Mouse (Mus musculus): ENCODE data around the gene Fstl3.

- TF ChIP-seq CTCF (IDR thresholded peaks at IDR 0.05; ENCODE audit: low read depth, low read length) (no peak), POLR2A (IDR thresholded peaks at IDR 0.05; ENCODE audit: borderline replicate concordance, low read depth, low read length) (no peak)
These were observed 41.2 kb downstream of the Fstl3 start for GRCm38 (mm10) chr10:79818225-79818624.
